Mouse (Mus musculus): ENCODE results near the gene Adam26b. TPM values are rescaled to one million over a fixed set of nuclear protein-coding genes. Genes with fewer than 3 reads are reported as not detected.

The Adam26b gene
- polyA plus RNA-seq (2017; shearing (Covaris generic)): not detected

GRCm38 (mm10) chr8:43528006-43528405 is at the start of gene Adam26b:
Gene Adam26b, minus strand, starts transcription at chr8:43528106.

GRCm38 (mm10) chr8:43576607-43577006 is 48.7 kb upstream of the Adam26b start, which contains the start of gene Adam26a:
Gene Adam26a, minus strand, starts transcription at chr8:43576707.

Other genes starting within 250 kb of the Adam26b start
- not detected for gene Zfp42, start 221.1 kb downstream of the Adam26b start, polyA plus RNA-seq (2017; shearing (Covaris generic))
- not detected for gene Adam26a, start 48.6 kb upstream of the Adam26b start, polyA plus RNA-seq (2017; shearing (Covaris generic))
- not detected for gene Gm5346, start 99.2 kb upstream of the Adam26b start, polyA plus RNA-seq (2017; shearing (Covaris generic))
- not detected for gene Adam34, start 181.9 kb upstream of the Adam26b start, polyA plus RNA-seq (2017; shearing (Covaris generic))

All from activated CD4-positive, CD25-positive, alpha-beta regulatory T cell (primary cell).